Mouse (Mus musculus): ENCODE measurements at regions not wholly inside any gene's neighbourhood (a gene's known extent, or its start where the extent isn't known, plus 50 kb on each side); places are given as distances from the start of the nearest gene placed in this dataset.

DNA sequence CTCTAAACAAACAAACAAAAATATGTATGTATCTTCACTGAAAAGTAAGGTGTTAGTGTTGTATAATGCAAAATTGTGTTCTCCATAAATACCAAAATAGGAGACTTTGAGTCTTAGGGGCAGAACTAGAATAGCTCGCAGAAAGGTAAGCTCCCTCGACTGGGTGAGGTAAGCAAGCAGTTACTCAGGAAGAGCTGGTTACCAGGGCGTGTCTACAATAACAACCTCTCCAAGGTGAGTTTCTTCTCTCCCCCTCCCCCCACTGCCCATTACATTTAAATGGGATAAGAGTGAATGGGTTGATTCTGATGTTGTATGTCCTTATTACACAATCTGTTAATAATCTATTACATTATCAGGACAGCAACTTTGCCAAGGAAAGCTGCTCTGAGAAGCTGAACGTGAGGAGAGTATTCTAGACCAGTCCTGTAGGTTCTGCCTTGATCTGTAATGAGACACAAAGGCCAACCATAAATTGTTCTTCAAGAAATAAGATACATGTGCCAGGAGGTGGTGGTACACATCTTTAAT lies 125.2 kb upstream of the Zfand5 start:
- no peak for DNase-seq (ENCODE audit: low spot score in 2 of 2)

DNA sequence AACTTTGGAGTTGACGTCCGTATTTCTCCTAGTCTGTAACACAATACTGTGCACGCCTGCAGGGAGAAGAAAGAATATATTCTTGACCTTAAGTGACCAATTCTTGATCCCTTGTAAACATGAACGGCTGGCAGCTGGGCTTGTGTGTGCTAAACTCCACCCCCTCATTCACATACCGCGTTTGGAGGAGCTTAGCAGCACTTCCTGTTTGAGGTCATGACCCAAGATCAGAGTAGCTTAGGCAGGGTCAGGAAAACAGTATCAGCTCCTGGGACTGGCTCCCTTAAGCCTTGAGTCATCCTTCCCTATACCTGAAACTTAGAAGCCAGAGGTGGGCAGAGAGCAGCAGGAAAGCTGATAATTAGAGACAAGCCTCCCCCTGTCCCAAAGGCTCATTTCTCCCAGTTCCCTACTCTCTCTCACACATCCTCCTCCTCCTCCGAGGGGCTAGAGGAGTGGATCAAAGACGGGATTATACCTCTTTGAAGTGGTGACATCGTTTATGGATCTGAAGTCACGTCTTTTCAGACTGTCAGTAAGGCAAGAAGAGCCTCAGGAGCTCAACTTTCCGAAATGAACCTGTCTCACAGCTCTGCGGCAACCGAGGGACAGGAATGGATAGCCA lies 127.3 kb upstream of the Zfand5 start:
- no peak for DNase-seq (ENCODE audit: low spot score in 2 of 2)

DNA sequence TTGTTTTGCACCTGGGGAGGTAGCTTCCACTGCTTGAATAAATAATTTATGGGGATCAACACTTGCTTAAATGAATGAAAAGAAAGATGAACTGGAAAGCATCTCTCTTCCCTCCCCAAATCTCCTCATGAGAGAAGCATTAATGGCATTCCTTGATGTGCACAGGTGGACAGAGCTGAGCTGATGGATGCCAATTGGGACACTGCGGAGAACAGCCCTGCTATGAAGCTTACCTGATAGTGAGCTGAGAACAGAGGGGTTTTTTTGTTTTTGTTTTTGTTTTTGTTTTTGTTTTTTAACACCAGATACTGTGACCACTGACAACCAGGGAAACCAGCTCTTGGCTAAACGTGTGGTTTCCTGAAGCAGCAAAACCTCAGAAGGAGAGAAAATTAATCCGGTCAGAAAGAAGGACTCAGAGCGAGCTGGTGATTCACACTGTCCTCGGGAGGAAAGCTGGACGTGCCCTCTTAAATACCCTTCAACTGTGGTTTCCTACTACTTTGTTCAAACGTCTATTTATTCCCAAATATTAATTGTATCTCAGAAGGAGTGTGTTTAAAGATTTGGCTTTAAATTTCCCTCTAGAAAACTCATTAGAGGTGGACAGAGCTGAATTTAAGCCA lies 128.0 kb upstream of the Zfand5 start:
- DNase-seq (ENCODE audit: low spot score in 2 of 2) = no peak

DNA sequence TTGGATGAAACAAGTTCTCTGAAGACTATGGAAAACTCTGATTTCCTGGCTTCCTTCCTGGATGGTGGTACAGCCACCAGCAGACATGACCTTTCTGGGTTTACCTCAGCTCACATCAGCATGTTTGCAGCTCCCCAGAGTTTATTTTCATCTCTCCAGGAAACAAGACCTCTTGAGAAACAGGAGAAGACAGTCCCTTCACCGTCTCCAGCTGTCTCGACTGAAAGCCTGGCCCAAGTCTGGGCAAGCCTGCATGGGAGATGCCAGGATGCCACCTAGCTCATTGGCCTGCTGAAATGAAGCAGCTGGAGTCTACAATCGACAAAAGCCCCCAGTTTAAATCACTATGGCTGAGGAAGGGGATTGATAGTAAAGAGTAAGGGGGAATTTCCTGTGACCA lies 131.6 kb upstream of the Zfand5 start:
- no peak for DNase-seq (ENCODE audit: low spot score in 2 of 2)

DNA sequence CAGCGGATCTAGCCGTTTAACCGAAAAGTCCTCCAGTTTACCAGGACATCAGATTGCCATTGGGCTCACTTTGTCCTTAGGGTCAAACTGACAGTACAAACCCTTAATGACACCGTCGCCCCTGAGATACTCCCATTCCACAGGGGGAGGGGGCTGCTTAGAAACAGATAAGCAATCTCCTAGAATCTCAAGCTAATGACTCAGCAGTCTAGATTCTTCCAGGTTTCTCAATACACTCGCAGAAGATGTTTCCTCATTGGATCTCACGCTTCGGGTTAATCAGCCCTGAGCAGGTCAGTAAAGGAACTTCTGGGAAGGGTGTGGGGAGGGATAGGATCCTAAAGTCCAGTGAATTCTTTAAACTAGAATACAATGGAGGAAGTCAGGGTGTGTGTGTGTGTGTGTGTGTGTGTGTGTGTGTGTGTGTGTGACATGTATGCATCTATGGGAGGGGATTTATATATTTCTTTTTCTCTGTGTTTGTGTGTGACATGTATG lies 133.0 kb upstream of the Zfand5 start:
- DNase-seq (ENCODE audit: low spot score in 2 of 2) = no peak

DNA sequence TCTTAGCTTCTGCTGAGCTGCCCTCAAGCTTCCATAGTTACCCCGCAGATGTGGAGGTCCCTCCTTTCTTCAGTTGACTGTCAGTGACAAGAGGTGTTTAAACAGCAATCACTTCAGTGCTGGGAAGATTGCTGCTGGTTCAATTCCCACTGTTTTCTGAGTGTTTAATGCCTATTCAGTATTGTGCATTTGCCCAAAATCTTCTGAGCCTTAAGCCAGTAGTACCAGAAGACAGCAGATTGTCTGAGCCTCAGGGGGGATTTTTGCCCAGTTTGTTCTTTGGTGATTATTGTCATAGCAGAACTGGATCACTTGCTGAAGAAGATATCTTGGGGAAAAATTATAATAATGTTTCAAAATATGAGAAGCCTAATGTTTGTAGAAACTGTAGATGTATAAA lies 135.3 kb upstream of the Zfand5 start:
- DNase-seq (ENCODE audit: low spot score in 2 of 2) = no peak

DNA sequence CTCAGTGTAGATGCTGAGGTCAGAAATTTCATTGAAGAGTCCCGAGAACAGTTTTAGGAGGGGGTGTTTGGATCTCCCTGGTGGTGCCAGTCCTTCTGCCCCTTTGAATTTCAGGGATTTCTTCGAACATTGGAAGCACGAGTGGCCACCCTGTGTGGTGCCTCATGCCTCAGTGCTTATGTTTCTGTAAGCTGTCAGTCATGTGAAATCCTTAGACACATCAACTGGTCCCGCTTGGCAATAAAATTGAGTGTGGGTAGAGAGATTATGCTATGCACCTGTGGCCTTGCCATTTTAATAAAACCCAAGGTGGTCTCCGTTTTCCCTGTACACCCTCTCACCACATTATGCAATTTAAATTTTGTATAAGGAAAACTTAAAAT lies 136.1 kb upstream of the Zfand5 start:
- DNase-seq (ENCODE audit: low spot score in 2 of 2) = no peak

DNA sequence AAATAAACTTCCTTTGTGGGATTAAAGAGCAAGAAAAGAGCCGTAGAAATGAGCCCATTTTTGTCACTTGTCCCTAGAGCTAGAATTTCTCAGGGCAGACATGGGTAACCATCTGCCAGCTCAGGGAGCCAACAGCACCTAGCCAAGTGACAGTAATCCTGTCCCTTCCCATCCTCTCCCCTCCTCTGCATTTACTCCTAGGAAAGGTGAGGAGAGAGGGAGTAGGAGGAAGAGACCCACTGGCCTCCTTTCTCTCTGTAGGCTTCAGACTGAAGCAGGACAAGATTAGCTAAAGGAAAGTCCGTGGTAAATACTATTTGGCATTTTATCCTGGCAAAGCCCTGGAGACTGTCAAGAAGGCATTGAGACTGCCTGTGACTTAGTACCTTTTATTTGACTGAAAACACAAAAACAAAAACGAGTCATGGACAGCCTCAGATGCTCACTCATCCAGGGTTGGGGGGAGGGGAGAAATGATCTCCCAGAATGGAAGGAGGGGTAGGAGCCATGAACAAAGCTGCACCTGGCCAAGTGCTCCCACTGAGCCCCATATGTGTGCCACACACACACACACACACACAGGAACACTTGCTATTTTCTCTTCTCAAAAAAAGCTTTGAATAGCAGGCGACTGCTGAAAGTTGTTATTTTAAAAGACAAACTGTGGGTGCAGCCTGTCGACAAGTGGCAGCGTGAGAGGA lies 136.6 kb upstream of the Zfand5 start:
- peak in 1 of 2 experiments; percentile 20 for DNase-seq (ENCODE audit: low spot score in 2 of 2)

DNA sequence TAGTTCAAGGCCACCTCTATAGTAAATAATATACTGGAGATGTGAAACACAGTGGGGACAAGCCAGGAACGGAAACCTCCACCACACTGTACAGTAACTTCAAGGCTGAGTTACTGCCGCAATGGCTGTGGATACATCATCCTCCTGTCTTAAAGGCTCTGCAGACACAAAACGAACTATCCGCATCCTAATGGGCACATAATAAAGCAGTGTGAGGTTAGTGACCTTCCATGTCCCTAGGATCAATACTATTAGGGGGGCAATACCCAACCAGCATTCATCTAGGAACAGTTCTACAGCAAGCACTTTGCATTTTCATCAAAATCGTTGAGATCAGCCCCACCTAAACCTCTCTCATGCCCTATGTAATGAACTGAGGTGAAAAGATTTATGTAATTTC lies 142.4 kb upstream of the Zfand5 start:
- no peak for DNase-seq (ENCODE audit: low spot score in 2 of 2)

DNA sequence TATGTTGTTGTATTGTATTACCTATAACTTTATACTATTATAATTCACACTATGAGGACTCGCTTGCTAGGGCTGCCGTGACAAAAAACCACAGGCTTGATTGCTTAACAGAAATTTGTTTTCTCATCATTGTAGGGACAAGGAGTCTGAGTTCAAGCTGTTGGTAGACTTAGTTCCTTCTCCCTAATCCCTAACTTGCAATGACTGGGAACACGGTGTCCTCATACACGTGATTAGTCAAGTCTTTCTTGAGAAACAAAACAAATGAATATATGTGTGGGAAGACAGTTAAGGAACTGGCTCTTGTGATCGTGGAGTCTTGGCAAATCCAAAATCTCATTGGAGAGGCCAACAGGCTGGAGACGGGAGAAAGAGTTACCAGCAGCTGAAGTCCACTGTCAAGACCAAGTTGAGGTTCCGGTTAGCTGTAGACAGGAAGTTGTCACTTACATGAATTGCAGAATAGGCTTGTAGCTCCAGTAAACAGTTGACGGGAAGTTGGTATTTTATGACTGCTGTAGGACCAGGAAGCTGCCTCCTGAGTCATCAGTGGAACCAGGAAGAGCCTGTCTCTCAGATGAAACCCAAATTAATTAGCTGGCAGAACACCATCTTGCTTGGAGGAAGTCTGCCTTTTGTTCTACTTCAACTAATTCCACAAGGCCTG lies 144.9 kb upstream of the Zfand5 start:
- no peak for DNase-seq (ENCODE audit: low spot score in 2 of 2)

DNA sequence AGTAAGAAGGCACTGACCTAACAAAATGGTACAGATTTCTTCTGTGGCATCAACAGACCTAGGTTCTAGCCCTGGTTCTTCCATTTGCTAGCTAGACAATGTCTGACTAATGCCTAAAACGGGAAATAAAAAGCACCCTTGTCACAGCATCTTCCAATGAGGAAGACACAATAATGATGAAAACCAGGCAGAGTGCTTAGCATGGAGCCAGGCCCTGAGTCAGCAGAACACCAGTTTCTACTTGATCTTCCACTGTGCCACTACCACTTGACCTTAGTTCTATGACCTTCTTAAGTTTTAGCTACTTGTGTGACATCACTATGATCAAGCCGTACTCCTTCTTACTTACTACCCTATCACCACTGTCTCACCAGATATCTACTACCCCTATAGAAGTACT lies 145.4 kb upstream of the Zfand5 start:
- no peak for DNase-seq (ENCODE audit: low spot score in 2 of 2)

DNA sequence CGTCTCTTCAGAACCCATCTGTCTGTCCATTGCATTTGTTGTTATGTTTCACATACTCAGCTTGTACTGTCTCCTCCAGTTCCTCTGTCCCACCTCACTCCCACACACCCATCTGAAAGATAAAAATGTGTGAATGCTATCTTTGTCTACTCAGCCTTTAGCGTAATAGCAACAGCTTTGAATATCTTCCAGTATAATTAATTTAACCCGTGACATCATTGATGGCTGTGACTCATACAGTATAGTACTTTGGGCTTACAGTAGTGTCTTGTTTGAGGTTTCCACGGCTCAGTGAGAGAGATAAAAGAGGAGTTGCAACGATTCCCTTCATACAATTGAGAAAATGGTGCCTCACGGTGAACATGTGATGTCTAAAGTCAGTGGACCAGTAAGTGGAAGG lies 152.6 kb upstream of the Zfand5 start:
- peak; percentile 14 to 27 for DNase-seq (ENCODE audit: low spot score in 2 of 2)

DNA sequence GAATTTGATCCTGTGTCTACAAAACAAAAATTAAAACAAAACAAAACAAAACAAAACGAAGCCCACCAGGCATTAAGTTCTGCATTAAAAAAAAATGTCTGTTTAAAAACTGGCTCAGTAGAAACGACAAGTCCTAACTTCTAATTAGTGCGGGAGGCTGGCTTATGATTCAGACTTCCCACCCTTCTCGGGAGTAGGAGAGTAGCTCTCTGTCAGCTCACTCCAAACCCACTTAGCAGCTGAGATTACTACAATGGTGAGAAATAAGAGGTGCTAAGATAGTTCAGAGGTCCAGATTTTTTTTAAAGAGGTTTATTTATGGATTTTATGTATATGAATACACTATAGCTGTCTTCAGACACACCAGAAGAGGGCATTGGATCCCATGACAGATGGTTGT lies 153.3 kb upstream of the Zfand5 start:
- DNase-seq (ENCODE audit: low spot score in 2 of 2) = no peak

DNA sequence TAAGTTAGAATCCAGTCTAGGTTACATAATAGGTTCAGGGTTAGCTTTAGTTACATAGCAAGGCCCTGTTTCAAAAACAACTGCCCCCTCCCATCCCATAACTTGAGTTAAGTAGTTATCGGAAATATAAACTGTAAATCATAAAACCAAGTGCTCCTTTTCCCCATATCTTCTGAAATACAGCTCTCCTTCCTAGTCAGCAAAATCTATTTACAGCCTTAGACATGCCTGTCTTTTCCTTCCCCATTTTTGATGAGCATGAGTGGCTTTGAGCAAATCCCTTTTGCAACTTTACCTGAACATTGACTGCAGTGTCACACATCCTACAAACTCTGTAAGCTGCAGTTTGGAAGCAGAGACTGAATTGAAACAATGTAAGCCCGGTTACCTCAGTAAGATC lies 156.4 kb upstream of the Zfand5 start:
- no peak for DNase-seq (ENCODE audit: low spot score in 2 of 2)

DNA sequence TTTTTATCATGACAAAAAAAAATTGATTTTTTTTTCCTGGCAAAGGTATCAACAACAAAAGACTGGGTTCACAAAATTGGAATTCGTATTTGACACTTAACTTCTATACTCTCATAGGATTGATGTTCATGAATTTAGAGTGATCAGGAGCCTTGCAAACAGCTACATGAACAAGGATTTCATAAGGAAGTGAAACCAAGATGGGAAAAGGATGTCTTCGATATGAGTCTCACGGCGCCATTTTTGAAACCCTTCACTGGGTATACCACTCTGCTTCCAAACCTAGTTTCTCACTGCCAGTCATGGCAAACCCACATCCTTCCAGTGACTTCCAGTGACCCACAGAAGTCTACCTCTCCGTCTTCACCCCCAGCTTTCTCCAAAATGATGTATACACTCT lies 157.8 kb upstream of the Tmc1 start:
- no peak for DNase-seq (ENCODE audit: low spot score in 2 of 2)

DNA sequence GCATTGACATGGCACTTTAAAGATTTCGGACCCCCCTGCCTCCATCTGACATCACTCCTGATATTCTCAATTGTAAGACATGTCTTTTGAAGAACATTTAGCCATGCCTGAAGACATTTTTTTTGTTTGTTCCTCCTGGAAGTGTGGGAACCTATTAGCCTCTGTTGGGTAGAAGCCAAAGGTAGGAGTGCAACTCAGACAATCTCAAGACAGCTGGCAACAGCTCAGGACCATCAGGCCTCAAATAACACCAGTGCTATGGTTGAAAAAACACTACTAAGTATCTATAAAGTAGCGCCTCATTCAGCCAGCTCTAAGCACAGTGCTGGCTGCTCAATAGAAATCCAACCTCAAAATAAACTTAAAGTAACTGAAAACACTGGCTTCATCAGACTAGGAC lies 154.3 kb upstream of the Tmc1 start:
- DNase-seq (ENCODE audit: low spot score in 2 of 2) = no peak

DNA sequence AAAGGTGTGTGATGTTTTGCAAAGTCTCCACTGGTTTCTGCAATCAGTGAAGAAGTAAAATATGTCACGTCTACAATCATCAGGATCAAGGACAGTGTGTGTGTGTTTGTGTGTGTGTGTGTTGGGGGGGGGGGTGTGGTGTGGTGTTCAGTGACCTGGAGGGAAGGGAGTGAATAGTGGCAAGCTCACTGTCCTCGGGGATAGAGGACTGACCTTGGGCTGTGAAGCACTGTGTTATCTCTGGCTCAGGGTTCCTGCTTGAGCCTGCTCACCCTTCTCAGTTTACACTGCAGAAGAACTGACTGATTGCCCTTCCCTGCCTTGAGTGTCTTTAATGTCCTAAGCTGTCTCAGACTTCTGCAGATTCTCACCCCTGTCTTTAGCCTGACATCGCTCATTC lies 153.7 kb upstream of the Tmc1 start:
- DNase-seq (ENCODE audit: low spot score in 2 of 2) = no peak

DNA sequence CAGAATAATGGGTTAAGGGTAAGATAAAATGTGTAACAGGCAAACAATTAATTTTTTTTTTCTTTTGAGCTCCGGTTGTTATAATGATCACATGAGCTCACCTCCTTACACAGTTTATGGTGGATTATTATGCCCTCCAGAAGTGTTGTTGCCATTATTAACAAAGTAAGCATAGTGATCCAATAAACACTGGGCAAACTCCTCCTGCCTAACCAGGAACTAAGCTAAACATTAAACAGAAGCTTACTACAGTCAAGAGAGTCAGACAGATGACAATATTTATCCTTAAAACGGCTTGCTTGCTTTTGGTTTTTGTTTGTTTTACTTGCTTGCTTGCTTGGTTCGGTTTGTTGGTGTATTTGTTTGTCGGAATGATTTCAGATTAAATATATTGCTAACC lies 153.3 kb upstream of the Tmc1 start:
- DNase-seq (ENCODE audit: low spot score in 2 of 2) = no peak

DNA sequence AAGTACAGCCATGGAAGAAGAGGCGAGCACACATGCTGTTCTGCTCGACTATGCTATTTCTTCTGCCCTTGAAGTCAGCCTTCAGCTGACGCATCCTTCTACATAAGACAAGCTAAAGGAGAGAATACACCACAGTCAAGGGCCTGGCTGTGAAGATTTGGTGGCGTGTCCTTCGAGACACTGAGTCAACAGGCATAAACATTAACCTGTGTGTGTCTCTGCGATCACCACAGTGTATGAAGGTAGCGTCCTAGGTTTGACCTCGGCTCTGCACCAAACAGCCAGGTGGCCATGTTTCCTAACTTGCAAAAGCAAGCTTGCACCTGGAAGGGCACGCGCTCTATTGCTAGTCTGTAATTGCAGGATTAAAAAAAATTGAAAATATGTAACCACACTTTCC lies 152.8 kb upstream of the Tmc1 start:
- no peak for DNase-seq (ENCODE audit: low spot score in 2 of 2)

DNA sequence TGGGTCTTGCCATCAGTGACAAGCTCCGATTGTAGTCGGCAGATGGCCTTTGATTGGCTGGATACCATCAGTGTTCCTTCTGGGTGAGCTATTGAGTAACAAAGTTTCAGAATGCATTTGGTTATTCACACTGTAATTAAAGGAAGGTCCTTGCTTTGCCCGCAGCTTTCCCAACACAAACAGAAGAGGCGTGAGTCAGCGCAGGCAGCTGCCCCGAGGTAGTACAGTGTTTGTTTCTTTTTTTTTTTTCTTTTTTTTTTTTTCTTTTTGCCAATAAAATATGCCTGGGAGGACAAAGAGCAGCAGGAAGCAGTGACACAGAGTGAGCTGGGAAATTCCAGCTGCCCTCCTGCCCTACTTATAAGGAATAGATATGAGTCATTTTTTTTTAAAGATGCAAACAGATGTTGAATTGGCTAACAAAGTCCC lies 152.3 kb upstream of the Tmc1 start:
- no peak for DNase-seq (ENCODE audit: low spot score in 2 of 2)

DNA sequence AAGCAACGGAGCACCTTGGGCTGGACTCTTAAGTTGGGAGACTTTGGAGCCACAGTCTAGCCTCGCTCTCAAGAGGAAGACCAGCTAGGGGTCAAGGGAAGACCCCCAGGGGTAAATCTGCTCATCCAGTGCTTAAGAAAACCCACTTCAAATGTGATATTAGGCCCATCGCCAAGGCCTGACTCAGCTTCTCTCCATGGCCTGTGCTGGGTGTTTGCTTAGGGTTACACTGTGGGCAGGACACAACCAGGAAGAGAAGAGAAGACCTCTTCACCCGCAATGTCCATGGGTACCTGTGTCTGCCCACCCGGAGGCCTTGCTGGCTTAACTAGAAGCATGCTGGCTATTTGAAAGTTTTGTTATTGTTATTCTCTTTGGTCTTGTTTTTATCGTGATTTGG lies 151.0 kb upstream of the Tmc1 start:
- DNase-seq (ENCODE audit: low spot score in 2 of 2) = no peak

DNA sequence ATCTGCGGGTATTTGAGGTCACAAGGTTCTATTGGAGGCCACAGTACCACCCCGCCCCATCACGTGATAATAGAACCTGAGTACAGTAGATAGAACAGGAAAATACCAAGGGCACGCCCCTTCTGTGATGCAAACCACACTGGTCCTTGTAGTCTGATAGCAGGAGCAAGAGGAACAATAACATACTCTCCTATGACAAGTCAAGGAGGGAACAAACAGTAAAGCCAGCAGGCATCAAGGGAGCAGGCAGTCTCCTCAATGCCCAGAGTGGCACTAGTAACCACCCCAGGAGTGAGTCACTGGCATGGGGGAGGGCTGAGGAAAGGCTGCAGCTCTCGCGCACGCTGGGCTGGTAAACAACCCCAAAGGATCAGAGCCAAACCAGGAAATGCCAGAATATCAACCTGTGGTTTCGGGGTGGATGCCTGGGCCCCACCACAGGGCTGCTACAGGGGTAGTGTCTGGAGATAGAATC lies 150.5 kb upstream of the Tmc1 start:
- no peak for DNase-seq (ENCODE audit: low spot score in 2 of 2)

Data from left cerebral cortex, adult 9 months (tissue).